Mouse (Mus musculus) gastrocnemius, adult 18-20 months (tissue): ENCODE results near the gene Eno1. TPM values are rescaled to one million over a fixed set of nuclear protein-coding genes. Genes with fewer than 3 reads are reported as not detected.
"Not testable (repeated sequence)": the region's sequence is repeated elsewhere in the genome, so short reads cannot be mapped to it uniquely, and the experiment has no call there.

Experiments used
- DNase-seq: peaks from one replicate; pipeline ENCODE4 v3.0.0; 2021; ENCODE audit warnings: low spot score
- total RNA-seq, 2 experiments: library from RNA; stranded (reverse); gene quantifications; 2 replicates each; pipeline ENCODE4 v1.2.3; 2021

The Eno1 gene
- total RNA-seq, 2 experiments from 2014 or later, result 59.3 to 62.6 TPM

GRCm38 (mm10) chr4:150281018-150281761 lies 44.7 kb downstream of the Eno1 start, which contains the start of gene Rere:
Gene Rere, plus strand, starts transcription at chr4:150281646.
- peak; percentile 99 for DNase-seq

DNA sequence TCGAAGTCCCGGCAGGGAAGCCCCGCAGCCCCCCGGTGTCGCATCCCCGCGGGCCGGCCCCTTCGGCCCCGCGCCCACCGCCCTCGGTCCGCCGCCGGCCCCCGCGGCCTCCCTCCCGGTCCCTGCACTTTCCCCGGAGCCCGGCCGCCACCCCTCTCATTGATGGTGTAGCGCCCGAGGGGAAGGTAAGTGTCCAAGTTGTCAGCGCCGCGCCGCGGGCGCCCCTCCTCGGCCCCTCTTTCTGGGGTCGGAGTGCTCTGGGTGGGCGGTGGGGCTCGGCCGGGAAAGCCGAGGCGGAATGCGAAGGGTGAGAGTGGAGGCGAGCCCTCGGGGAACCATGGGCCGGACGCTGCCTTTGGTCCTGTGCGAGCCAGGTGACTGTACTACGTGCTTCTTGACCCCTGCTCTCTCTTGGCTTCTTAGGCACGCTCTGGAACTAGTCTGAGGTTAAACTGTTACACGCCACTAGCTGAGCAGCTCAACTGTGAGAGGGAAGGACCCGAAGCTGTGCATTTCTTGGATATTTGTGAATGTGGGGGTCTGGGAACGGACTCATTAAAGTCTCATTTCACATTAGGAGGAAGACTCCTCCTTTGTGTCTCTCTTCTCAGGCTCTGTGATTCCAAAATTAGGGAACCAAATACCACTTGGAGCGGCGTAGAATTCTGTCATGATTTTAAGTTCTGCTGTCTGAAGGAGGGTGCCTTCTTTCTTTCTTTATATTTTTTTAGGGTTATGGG lies 45.5 kb downstream of the Eno1 start:
- peak; percentile 55 for DNase-seq

GRCm38 (mm10) chr4:150282631-150283334 lies 46.3 kb downstream of the Eno1 start:
- no peak for DNase-seq

DNA sequence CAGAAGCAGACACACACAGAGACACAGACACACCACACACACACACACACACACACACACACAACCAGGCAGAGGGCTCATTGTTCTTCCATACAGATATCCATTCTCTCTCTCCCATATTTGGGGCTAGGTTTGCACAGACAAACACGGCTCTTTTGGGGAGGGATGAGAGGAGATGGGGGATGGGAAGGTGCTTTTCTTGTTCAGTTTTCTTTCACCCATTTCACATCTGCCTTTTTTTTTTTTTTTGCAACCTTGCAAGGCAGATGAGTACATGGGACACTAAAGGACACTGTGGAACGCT lies 46.8 kb downstream of the Eno1 start:
- no peak for DNase-seq

GRCm38 (mm10) chr4:150283993-150284392 lies 47.5 kb downstream of the Eno1 start:
- no peak for DNase-seq

- DNase-seq, result no peak
Observed at GRCm38 (mm10) chr4:150286980-150287379, 50.5 kb downstream of the Eno1 start.

GRCm38 (mm10) chr4:150287463-150287862 lies 50.9 kb downstream of the Eno1 start:
- not testable (repeated sequence) for DNase-seq

DNA sequence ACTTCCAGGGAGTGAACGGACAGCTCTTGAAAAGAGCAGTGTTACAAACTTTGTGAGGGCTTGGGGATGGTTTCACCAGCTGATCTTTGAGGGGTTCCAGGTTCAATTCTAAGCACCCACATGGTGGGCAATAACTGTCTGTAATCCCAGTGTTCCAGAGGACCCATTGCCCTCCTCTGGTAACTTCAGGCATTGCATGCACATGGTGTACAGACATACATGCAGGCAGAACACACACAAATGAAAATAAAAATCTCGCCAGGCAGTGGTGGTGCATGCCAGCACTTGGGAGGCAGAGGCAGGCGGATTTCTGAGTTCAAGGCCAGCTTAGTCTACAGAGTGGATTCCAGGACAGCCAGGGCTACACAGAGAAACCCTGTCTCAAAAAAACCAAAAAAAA lies 55.4 kb downstream of the Eno1 start:
- no peak for DNase-seq

GRCm38 (mm10) chr4:150294870-150295269 lies 58.3 kb downstream of the Eno1 start:
- DNase-seq, result no peak

DNA sequence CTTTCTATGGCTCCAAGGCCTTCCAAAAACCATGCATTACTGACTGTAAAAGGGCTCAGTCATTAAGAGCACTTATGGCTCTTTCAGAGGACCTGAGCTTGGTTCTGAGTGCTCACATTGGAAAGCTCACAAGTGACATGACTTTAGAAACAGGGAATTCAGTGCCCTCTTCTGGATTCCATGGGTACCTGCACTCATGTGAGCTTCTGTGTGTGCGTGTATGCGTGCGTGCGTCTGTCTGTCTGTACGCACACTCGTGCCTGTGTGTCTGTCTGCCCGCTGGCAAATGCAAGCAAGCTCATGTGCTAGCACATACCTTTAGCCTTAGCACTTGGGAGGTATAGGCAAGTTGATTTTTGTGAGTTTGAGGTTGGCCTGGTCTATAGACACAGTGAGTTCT lies 59.4 kb downstream of the Eno1 start:
- DNase-seq, result no peak

Other genes with a start within 250 kb of the Eno1 start
- gene H6pd, start 227.7 kb upstream of the Eno1 start, total RNA-seq, result 10 to 100 TPM; 45.5 to 56.8 TPM
- gene Gpr157, start 149.4 kb upstream of the Eno1 start, total RNA-seq, result 10 to 100 TPM; 34.5 to 38.2 TPM
- not detected for gene Slc2a5, start 117.4 kb upstream of the Eno1 start, total RNA-seq
- not detected for gene Slc2a7, start 87.7 kb upstream of the Eno1 start, total RNA-seq
- gene Car6, start 35.4 kb upstream of the Eno1 start, total RNA-seq, result not detected
- gene Rere, start 44.9 kb downstream of the Eno1 start, total RNA-seq, result 10 to 100 TPM; 66.1 to 70.4 TPM